Mouse (Mus musculus) induced T-regulatory cell, adult 2 months (primary cell): Measurements from ENCODE around the gene Fto.

Source experiments
- DNase-seq: peaks from one replicate; pipeline ENCODE4 v3.0.0-alpha.2; 2012; ENCODE audit warnings: low read depth

Fto gene

DNA sequence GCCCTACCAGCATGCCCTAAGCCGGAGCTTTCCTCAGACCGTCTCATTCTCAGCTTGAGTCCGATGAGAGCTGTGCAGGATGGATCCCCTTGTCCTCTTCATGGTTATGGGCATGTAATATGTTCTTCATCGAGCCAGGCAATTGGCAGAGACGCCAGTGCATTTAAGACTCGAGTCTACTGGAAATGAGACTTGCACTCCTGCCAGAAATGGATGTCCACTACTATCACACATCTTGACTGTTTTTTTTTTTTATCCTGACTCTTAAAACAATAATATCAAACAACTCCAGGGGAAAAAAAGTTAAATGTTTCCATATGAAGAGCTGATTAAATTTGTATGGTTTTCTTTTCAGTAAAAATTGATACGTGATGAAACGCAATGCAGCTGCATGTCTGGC, 301.9 kb downstream of the Fto start:
- DNase-seq = no peak

DNA sequence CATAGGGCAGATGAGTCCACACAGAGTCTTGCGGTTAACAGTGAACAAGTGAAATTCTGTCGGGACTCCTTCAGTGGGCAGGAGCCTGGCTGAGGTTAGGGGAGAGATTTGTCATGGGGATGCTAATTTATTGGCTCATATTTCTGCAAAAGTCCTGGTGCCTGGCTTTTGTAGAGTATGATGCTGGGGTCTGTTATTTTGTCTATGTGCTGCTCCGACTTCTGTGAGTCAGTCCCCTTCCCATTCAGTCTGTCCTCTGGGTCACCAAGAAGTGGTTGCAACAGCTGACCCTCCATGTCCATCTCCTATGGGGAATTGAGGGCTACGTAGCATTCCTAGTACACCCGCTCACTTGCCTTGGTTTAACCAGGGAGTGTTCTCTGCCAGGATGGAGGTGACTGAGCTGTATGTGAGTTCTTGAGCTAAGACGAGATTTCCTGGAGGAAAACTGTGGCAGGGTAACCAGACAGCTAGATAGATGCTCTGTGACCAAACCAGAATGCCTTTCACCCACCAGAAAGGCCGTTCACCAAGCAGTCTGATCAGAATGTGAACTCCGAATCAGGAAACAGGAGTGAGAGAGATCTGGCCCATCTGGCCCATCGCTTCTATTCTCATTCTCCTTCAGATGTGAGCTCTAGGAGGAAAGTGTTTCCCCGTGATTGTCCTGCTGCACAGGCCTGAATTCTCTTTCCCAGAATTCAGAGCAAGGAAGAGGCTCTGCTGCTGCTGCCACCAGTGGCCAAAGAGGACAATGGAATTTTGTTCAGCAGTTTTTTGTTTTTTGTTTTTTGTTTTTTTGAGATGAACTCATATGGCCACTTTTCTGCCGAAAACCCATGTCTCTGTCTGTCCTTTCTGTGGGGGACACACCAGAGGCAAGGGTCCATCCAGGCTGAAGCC, 302.7 kb downstream of the Fto start:
- DNase-seq = no peak

DNA sequence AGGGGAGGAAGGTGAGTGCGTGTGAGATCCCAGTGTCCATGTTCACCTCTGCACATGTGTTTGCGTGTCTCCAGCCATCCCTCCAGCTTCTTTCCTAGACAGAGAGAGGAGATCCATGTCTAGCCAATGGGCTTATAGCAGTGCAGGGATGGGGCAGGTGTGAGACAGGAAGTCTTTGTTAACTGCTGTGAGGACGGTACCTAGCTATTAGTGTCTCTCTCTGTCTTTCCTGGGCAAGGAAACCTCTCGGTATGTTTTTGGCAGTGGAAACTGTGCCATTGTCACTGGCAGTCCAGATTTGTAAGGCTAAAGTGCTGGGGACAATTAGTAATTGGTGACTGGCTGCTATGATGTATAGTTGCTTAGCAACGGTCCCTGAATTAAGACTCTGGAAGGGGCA, 304.4 kb downstream of the Fto start:
- DNase-seq = no peak

DNA sequence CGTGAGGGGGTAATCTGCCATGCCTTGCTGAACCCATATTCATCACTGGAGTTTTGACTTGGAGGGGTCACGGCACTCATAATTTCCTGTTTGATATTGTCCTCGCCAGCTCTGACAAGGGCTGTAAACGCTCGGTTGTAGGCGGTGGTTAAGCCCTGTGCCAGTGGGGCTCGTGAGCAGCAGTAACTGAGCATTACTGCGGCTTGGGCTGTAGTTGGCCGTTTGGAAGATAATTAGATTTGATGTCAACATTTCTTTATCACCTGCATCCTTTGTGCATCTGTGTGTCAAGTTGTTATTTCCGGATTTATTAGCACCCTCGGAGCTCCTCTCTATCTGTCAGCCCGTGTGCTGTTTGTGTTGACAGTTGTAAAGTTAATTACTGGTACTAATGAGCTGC, 309.4 kb downstream of the Fto start:
- DNase-seq = no peak

DNA sequence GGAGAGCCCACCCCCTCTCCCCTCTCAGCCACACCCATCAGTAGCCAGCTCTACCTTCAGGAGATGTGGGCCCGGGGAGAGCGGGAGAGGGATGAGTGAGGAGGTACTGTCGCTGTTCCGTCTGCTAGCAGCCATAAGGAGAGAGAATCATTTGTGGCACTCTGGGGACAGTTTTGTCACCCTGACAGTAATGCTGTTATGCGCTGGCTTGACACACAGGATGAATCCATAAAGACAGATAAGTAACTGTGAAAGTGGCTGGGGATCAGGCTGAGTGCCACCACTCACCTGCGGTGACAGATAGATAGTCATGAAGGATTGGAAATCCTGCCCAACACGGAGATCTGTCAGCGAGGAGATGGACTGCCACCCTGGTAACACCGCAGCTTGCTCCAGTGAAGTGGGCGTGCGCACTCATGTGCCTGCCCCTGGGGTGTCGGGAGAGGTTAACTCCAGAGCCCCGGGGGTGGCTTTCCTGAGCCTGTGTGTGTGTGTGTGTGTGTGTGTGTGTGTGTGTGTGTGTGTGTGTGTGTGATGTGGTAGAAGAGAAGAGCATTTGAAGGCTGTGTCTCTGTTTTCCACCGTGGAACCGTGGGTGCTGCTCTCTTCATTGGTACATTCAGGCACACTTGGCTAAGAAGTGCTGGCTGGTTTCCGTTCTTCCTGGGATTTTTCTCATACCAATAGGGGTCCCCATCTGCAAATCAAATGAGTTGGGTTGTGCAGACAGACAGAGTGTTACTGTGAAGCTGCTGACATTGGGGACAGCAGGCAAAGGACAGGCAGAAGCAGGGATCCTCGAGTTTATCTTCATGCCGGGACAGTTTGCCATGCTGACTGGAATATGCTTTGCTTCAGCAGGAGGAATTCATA, 312.6 kb downstream of the Fto start:
- DNase-seq = no peak

DNA sequence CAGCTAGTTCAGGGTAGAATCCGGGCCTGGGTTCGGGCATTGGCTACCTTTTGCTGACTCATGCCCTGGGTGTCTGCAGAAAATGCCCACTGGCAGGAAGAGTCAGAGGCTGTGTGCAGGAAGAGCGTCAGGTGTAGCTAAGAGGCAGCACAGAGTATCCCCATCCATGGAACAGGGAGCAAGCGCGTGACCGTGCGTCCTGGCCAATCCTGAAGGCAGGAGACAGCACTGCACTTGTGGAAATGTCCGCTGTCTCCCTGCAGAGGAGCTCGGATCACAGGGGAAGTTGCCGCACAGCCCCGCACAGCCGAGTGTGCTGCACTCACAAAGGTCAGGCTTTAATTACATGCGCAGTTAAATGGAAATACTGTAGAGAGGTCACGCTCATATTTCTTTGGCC, 316.3 kb downstream of the Fto start:
- DNase-seq = no peak

DNA sequence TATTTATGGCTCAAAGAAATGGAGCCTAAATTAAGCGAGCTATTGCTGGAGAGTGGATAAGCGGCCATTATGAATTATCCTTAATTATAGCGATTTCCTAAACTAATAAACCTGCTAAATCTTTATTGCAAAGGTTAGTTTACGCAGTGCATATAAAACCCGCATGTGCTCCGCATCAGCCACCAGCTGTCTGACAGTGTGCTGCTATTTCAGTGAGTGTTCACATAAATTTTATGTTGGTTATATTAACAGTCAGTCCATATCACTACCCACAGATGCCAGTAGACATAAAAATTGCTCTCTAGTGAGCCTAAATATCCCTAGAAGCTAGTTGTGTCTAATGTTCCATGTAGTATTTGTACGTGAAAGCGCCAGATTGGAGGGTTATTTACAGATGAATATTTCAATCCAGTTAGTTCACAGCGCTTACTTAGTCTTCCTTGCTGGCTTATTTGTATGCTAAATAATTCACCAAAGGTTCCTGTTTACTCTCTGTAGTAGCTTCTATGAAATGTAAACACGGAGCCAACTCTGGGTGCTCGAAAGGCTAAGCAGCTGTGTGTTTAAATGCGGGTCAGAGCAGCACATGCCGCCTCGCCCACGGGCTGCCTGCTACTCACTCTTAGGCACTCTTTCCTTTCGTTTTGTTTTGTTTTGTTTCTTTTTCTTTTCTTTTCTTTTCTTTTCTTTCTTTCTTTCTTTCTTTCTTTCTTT, 317.2 kb downstream of the Fto start:
- no peak for DNase-seq

DNA sequence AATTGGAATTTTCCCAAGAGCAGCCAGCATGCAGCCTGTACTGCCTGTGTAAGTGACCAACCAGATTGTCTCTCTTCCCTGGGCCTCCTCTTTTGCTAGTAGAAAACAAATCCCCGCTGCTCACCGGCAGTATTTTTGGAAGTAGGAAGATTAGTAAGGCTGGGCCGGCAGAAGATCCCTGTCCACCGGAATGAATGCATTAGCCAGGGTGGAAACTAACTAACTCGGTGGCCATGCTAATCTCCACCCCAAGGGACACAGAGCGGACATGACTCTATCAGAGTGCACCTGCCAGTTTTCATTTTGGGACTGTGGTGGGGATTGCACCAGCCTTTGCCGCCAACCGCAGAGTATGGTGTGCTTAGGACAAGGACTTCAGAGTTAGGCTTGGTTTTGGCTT, 319.1 kb downstream of the Fto start:
- no peak for DNase-seq

DNA sequence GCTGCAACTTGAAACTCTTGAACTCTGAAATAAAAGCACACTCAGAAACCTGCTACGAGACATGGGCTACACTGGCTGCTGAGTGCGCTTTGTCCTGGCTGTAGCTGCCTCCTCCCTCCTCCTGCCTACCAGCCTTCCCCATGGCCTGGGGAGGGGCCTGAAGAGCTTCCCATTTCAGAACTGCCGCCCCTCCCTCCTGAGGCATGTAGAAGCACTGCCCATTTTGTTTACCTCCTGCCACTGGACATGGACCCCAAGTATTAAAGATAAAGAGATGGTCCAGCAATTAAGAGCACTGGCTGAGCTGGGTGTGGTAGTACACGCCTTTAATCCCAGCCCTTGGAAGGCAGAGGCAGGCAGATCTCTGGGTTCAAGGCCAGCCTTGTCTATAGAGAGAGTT, 322.1 kb downstream of the Fto start:
- no peak for DNase-seq

DNA sequence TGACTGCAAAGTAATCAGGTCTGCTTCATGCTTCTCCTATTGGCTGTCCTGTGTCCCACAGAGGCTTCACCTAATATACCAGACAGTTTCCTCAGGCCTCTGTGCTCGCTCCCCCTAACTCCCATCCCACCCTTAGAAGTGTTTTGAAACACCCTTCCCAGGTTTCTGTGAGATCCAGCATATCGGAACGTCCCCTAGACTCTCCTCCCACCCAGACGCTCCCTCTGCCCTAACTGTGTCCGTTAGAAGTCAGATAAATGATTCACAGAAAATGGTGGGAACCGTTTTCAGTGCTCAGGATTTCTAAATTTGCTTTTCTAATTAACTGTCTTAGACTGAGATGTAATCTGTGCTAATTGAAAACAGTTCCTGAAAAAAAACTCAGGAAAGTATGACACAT, 323.6 kb downstream of the Fto start:
- no peak for DNase-seq

DNA sequence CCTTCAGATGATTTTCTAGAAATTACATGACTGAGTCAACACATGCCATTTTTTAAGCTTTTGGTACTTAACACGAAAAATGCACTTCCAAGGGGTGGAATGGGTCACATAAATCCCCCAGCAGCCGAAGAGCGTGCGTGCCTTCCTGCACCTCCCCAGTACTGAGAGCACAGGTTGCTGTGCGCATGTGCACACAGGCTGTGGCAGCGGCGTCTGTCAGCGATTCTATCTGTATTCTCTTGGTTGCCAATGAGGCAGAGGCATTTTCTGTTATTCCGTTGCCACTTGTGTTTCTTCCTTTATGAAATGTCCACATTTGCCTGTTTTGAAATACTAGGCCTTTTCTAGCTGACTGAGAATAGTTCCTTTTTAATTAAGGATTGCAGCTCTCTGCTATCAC, 324.4 kb downstream of the Fto start:
- DNase-seq = no peak

DNA sequence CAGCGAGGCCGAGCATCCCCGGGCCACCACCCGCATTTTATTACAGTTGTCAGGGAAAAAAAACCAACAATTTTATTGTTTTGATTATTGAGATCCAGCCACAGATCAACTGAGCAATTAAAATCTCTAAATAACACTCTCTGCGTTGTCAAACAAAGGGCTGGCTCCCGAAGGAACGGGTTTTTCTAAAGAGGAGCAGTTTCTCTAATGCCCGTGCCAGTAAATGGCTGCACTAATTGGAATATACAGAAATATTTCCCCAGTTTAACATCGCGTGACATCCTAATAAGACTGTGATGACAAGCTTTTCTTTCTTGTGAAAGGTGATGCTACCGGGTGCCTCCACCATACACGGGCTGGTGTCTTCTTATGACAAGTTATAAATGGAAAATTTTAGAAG, 324.9 kb downstream of the Fto start:
- no peak for DNase-seq

DNA sequence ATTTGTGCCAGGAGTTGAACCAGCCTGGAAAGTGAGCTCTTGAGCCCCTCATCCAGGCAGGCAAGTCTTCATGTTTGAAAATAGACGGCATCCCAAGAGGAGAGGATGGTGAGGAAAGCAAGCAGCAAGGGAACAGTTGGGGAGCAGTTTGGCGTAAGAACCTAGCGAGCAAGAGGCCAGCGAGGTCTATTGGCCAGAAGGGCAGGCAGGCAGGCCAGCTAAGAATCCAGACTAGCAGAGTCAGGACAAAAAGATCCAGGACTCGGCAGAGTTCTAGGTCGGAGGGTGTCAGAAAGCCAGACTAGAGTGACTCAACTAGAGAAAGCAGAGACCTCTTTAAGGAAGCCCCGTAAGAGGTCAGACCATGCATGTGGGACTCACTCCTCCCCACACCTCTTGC, 327.1 kb downstream of the Fto start:
- no peak for DNase-seq

DNA sequence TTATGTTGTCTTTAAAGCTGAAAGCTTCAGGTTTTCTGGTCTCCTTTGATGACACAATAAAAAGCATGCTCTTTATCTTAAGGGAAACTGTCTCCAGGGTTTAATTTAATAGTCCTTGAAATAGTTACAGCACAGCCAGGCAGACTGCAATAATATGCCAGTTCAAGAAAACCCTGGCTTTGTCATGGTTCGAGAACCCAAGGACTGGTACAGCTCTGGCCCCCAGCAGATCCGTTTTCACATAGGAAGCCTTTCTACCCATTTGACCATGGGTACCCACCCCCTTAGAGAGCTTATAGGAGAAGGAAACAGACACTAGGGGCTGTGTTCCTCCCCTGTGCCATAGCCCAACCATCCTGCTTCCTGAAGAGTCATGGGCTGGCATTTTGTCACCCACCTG, 332.2 kb downstream of the Fto start:
- DNase-seq = no peak

DNA sequence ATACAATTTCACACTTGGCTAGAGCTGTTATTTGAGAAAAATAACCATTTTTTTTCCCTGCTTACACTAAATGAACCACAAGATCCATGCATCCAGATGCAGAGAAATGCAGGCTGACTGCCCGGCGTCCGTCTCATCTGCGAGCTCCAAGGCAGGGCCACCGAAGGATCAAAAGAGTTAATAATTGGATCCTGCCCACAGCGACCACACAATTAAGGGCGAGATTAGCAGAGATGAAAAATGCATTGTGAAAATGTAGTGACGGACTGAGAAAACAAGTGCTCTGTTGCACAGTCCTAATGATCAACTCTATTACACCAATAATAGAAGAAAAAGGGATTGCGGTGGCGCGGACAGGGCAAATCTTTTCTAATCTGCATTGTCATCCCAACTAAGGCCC, 334.6 kb downstream of the Fto start:
- DNase-seq = no peak

DNA sequence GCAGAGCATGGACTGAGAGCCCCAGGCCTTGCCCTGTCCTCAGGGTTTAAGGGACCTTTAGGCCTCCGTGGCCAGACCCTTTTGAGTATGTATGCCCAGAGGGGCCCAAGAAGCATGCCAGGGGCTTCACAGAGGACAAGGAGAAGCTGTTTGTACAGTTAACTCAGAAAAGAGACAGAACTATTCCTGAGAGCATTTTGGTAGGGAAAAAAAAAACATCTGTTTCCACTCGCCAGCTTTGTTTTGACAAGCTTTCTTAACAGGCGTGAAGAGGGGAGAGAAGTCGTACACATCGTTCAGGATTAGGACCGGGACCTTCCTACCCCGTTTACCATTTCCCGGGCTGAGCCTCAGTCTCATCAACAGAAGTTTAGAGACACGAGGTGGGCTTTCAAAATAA, 335.5 kb downstream of the Fto start:
- no peak for DNase-seq

DNA sequence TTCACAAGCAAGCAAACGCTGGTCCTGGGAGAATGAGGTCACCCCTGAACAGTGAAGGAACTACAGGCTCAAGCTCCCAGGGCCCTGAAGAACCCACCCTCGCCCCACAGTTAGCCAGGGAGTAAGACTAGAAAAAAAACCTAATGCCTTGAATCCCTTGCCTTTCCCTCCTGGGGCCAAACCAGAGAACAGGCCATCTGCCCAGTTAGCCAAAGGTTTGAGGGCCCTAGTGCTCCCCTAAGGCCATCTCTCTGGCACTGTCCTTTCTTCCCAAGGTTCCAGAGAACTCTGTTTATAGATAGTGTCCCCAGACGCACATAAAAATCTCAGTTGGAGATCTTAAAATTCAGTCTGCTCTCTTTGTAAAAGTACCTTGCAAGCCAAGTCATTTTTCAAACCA, 340.2 kb downstream of the Fto start:
- DNase-seq = no peak

DNA sequence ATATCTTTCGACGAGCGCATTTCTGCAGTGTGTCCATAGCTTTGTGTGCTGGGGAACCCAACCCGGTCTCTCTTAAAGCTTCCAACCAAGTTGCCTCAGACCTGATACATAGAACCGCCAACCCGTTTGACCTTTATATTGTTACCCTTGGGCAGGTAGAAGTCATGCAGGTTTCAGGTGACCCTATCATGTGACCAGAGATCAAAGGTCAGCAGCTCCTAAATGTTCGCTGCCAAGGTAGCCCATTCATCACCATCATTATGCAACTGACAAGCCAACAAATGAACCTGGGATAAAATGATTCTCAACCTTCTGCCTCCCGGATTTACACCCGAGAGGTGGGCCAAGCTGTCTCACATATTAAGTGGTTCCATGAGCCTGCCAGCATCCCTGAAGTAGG, 344.1 kb downstream of the Fto start:
- no peak for DNase-seq

DNA sequence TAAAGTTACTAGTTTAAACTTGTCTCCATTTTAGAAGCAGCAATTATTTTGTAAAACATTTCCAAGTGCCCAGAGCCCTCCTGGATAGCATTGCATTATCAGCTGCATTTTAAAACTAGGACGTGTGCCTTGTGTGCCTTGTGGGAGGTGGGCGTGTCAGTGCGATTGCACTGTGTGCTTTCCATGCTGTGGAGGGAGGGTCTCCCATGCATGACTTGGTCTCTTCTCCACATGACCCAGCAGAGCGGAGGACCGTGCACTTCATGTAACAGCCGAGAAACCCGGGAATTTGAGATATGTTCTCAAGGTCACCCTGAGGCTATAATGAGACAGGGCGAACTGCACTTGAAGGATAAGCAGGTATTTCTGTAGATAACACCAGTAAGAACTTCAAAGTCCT, 347.6 kb downstream of the Fto start:
- no peak for DNase-seq

DNA sequence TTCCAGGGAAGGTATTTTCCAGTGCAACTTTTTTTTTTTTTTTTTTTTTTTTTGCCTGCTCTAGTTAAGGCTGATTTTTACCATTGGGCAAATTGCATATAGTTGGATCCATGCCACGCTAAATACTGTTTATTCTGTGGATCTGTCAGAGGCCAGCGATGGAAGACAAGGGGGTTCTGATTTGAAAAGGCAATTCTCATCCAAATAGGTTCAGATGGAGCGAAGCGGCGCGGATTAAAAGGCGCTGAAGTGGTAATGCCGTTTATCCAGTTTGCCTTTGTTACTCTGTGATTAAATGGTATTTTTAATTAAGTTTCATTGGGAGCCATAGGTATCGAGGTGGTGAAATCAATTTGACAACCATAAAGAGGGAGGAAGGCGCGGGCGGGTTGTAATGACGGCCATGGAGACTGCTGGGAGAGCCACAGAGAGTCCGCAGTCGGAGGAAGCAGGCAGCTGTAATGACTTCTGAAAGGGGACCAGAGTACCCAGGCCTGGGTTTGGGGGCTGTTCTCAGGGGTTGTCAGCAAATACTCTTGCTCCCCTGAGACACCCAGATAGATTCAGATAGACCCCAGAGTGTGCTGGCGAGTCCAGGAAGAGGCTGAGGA, 356.2 kb downstream of the Fto start:
- no peak for DNase-seq

DNA sequence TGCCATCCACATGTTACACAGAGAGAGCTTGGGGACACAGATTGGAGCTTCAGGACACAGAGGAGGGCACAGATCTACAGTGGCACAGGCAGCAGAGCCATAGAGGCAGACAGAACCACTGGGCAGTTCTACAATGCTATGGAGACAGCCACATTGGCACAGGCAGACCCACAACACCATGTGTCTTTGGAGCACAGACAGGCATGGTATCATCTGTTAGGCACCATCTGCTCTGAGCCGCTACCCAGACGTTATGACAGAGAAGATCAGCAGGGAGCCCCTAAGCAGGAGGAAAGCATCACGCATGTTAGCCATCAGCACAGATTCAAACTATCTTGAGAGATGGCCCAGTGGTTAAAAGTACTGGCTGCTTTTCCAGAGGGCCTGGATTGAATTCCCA, 363.6 kb downstream of the Fto start:
- no peak for DNase-seq

DNA sequence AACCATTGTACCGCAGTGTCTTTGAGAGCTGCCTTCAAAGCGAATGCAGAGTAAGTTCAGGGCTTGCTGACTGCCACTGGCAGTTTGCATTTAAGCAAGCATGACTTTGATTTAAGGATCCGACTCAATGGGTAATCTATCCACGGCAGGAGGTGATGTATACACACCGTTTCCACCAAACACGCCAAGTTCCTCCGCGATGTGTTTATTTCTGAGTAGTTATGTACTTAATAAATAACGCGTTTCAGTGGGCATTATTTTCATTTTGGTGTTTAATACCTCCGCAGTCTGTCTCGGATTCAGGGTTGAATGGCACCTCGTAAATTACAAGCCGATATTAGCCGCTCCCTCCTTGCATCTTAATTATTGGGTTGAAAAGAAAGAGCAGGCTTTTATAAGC, 366.1 kb downstream of the Fto start:
- DNase-seq = no peak
